Mouse (Mus musculus): ENCODE measurements around the gene Slc25a36. TPM values are rescaled to one million over a fixed set of nuclear protein-coding genes. Genes with fewer than 3 reads are reported as not detected.

Slc25a36 gene
- 60.4 and 61.8 TPM in 2 replicates for polyA plus RNA-seq (2016; fragmentation: Nextera tagmentation; extraction: Ambion mirVana)

DNA sequence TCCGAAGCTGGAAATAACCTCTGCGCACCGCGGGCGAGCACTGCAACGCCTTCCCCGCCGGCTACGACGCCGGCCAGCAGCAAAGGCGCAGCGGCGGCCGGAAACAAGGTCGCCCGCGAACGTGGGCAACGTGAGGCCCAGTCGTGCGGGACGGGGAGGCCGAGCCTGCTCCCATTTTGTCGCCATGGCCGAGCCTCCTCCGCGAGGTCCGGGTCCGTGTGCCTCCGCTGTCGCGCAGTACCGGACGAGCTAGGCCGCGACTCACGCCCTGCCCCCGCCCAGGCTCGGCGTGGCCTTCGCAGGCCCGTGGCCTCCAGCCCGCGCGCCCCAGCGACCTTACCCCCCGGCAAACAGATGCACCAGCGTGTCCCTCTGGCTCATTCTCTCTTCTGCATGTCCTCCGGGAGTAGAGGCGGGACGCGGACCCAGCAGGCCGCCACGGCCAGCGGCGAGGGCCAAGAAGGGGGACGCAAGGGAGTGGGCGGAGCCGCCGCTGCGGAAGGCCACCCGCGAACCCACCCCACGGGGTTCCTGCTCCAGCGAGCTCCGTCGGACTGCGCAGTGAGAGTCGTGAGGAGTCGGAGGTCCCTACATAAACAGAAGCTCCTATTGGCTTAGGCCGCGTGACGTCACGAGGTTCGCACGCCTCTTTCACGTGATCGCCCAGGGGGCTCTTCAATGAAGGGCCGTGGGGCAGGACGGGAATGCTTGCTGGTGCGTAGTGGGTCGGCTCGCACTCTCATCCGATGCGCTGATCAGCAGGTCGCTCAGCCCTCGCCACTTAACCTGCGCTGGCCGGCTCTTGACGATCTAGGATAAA lies at the start of gene Slc25a36:
Gene Slc25a36 (minus strand): TSS at position 587 of the 820 bp plus-strand sequence.
- Histone ChIP-seq H3K4me1 (peaks cover 27% of the 10 kb centered on the region), H3K27me3 (ENCODE audit: poor library complexity, severe bottlenecking) (no peaks in the 10 kb centered on the region), H3K9me3 (no peaks in the 10 kb centered on the region), H3K27ac (peak within 1 kb of the TSS; percentile 94), H3K4me3 (peak within 1 kb of the TSS; percentile 93), H3K36me3 (replicated peaks) (peaks cover 16% of the 10 kb centered on the region)
- peak; percentile 98 for DNase-seq (ENCODE audit: extremely low spot score, low spot score)
- under 1% methylated on average over 91 of the region's 91 CpGs for WGBS

DNA sequence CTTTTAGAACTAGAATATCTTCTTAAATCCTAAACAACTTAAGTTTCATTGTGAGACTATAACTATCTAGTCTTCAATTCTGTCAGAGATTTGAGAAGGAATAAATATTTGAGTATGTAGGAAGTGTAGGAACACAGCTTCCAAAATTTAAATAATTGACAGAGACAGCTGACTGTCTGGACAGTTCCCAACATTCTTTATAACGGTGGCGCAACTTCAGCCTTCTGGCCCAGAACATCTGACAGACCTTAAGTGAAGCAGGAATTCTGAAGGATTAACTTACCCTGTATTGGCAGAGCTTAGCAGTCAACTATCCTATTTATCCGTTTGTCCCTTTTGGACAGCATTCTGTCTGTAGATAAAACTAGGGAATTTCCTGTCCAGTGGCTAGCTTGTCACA lies 47.5 kb upstream of the Slc25a36 start:
- no peak for DNase-seq (ENCODE audit: extremely low spot score, low spot score)
- H3K9me3 ChIP-seq: no peaks in the 10 kb centered on the region
- no peaks in the 10 kb centered on the region for H3K27me3 ChIP-seq (ENCODE audit: poor library complexity, severe bottlenecking)
- no peaks in the 10 kb centered on the region for H3K36me3 ChIP-seq (replicated peaks)
- H3K4me3 ChIP-seq: no peak overlapping the region
- H3K4me1 ChIP-seq: no peaks in the 10 kb centered on the region
- H3K27ac ChIP-seq: no peak overlapping the region
- 86% methylated on average over 3 of the region's 3 CpGs for WGBS

DNA sequence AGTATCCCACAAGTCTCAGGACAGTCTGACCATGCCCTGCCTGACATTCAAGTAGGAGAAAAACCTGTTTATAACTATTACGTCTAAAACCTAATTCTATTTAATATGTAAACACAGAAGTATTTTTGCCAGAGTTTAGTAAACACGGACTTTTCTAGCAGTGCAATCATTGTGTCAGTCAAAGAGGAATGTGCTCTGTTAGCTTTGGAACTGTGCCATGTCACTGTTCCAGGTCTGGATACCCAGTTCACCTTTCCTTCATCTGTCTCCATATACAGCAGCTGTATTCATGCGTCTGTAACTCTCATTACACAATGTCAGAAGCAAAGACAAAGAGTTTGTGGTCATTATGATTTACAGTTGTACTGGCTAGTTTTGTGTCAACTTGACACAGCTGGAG lies 45.0 kb upstream of the Slc25a36 start:
- 85% methylated on average over 3 of the region's 3 CpGs for WGBS
- Histone ChIP-seq H3K36me3 (replicated peaks) (no peaks in the 10 kb centered on the region), H3K4me3 (no peak overlapping the region), H3K9me3 (no peaks in the 10 kb centered on the region), H3K27me3 (ENCODE audit: poor library complexity, severe bottlenecking) (no peaks in the 10 kb centered on the region), H3K27ac (no peak overlapping the region), H3K4me1 (no peaks in the 10 kb centered on the region)
- no peak for DNase-seq (ENCODE audit: extremely low spot score, low spot score)

DNA sequence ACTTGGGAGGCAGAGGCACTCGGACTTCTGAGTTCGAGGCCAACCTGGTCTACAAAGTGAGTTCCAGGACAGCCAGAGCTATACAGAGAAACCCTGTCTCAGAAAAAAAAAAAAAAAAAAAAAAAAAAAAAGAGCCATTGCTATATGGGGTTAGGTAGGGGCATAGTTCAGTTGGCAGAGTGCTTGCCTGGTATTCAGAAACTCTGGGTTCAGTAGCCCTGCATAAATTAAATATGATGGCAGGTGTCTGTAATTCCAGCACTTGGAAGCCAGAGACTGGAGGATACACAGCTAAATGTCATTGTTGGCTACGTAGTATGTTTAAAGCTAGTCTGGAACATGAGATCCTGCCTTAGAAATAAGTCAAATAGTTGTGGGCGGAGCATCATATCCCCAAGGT lies 44.0 kb upstream of the Slc25a36 start:
- H3K4me3 ChIP-seq: no peak overlapping the region
- no peak overlapping the region for H3K27ac ChIP-seq
- no peaks in the 10 kb centered on the region for H3K27me3 ChIP-seq (ENCODE audit: poor library complexity, severe bottlenecking)
- no peaks in the 10 kb centered on the region for H3K9me3 ChIP-seq
- WGBS: 89% methylated on average over 4 of the region's 4 CpGs
- no peaks in the 10 kb centered on the region for H3K4me1 ChIP-seq
- no peak for DNase-seq (ENCODE audit: extremely low spot score, low spot score)
- H3K36me3 ChIP-seq (replicated peaks): no peaks in the 10 kb centered on the region

DNA sequence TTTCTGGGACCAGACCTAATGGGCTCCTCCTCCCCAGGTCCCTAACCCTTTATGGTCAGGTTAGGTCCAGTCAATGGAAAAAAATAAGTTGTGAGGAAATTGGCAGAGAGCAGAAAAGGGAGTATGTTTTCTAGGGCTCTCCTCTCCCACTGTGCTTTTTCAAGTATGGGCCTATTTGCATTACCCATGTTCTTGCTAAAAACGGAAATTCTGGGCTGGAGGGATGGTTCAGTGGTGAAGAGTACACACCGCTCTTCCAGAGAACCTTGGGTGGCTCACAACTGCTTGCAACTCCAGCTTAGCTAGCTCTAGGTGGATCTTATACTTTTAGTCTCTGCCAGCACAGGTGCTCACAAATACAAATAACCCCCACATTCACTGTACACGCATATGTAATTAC lies 42.0 kb upstream of the Slc25a36 start:
- no peak overlapping the region for H3K27ac ChIP-seq
- no peaks in the 10 kb centered on the region for H3K4me1 ChIP-seq
- H3K27me3 ChIP-seq (ENCODE audit: poor library complexity, severe bottlenecking): no peaks in the 10 kb centered on the region
- DNase-seq (ENCODE audit: extremely low spot score, low spot score): no peak
- WGBS: 94% methylated on average over 3 of the region's 3 CpGs
- no peak overlapping the region for H3K4me3 ChIP-seq
- no peaks in the 10 kb centered on the region for H3K36me3 ChIP-seq (replicated peaks)
- H3K9me3 ChIP-seq: no peaks in the 10 kb centered on the region

DNA sequence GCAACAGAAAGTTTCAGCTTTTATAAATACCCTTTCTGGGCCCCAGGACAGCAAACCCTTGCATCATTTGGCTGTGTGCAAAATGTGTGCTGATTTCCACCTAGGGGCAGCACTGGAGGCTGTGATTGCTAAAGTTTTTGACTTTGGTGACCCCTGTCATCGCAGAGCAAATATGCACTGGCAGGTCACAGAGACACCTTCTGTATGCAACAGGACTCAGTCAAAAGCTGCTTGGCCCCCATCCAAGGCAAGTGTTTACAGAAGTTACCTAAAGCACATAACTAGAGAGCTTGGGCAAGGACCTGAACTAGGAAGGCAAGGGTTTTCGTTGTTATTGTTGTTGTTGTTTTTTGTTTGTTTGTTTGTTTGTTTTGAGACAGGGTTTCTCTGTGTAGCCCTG lies 36.3 kb upstream of the Slc25a36 start:
- Histone ChIP-seq H3K4me1 (no peaks in the 10 kb centered on the region), H3K4me3 (no peak overlapping the region), H3K27ac (no peak overlapping the region), H3K9me3 (no peaks in the 10 kb centered on the region), H3K27me3 (ENCODE audit: poor library complexity, severe bottlenecking) (no peaks in the 10 kb centered on the region), H3K36me3 (replicated peaks) (no peaks in the 10 kb centered on the region)
- whole genome bisulfite sequencing: 82% methylated on average over 2 of the region's 2 CpGs
- DNase-seq (ENCODE audit: extremely low spot score, low spot score): no peak

DNA sequence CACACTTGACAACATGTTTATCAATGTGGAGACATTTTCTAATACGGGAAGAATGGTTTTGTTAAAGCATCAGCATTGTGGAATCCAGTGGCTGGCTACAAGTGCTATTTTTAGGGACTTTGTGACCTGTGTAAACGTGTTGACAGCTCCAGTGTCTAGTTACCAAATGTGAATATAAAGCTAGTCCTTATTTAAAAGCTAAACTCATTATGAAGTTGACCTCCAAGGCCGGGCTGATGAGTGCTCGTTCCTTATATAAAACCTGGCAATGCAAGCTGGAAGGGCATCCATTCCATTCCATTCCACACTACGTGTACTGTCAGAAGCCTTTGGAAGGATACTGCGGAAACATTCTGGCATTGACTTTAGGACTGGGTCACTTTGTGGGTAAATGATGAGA lies 34.4 kb upstream of the Slc25a36 start:
- DNase-seq (ENCODE audit: extremely low spot score, low spot score): no peak
- Histone ChIP-seq H3K4me3 (no peak overlapping the region), H3K27me3 (ENCODE audit: poor library complexity, severe bottlenecking) (no peaks in the 10 kb centered on the region), H3K27ac (no peak overlapping the region), H3K36me3 (replicated peaks) (no peaks in the 10 kb centered on the region), H3K4me1 (no peaks in the 10 kb centered on the region), H3K9me3 (no peaks in the 10 kb centered on the region)
- WGBS: 84% methylated on average over 6 of the region's 6 CpGs

DNA sequence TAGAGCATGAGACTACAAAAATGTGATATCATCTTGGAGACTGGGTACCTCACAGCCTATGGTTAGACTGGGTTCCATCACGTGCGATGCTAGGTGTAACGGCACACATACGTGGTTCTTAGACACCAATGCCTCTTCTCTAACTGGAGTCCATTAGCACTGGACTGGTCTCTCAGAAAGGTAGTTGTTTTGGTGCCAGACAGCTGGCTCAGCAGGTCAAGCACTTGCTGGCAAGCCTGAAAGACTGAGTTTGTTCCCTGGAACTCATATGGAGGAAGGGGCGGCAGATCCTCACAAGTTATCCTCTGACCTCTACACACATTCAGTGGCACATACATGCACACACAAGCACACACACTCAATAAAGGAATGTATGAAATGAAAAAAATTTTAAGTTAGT lies 32.5 kb upstream of the Slc25a36 start:
- H3K36me3 ChIP-seq (replicated peaks): no peaks in the 10 kb centered on the region
- H3K4me1 ChIP-seq: no peaks in the 10 kb centered on the region
- 92% methylated on average over 5 of the region's 5 CpGs for WGBS
- no peaks in the 10 kb centered on the region for H3K9me3 ChIP-seq
- no peak overlapping the region for H3K4me3 ChIP-seq
- no peak for DNase-seq (ENCODE audit: extremely low spot score, low spot score)
- no peaks in the 10 kb centered on the region for H3K27me3 ChIP-seq (ENCODE audit: poor library complexity, severe bottlenecking)
- no peak overlapping the region for H3K27ac ChIP-seq

DNA sequence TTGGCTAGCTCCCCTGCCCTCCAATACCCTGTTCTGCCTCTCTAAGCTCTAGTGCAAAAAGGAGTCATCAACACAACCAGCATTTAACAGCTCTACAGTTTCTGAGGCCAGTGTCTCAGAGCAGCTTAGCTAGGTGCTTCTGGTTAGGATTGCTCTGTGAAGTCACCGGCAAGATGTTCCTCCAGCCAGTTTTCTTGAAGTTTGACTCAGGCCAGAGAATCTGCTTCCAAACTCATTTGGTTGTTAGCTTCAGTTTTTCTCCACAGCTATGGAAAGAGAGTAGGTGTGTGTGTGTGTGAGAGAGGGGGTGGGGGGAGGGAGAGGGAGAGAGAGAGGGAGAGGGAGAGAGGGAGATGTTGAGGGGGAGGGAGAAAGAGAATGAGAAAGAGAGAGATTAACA lies 31.6 kb upstream of the Slc25a36 start:
- Histone ChIP-seq H3K27ac (no peak overlapping the region), H3K4me3 (no peak overlapping the region), H3K36me3 (replicated peaks) (no peaks in the 10 kb centered on the region), H3K9me3 (no peaks in the 10 kb centered on the region), H3K27me3 (ENCODE audit: poor library complexity, severe bottlenecking) (no peaks in the 10 kb centered on the region), H3K4me1 (no peaks in the 10 kb centered on the region)
- 87% methylated on average over 1 of the region's 1 CpGs for WGBS
- no peak for DNase-seq (ENCODE audit: extremely low spot score, low spot score)

DNA sequence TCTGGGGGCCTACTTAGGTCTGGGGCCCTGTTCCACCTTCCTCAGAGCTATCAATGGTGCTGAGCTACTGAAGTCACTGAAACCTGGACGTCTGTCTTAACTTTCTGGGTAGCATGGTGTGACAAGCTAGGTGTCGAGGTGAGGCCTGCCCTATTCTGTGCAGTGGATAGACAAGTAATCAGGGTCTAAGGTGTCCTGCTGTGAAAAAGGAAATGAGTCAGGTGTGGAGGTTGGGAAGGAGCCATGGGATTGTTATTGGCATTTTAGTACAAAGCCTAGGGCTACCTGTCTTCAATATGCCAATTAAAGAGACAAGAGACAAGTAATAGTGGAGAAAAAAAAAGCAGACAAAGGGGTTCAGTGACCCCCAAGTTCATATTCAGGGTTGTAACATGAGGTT lies 30.8 kb upstream of the Slc25a36 start:
- Histone ChIP-seq H3K27me3 (ENCODE audit: poor library complexity, severe bottlenecking) (no peaks in the 10 kb centered on the region), H3K4me3 (no peak overlapping the region), H3K27ac (no peak overlapping the region), H3K4me1 (no peaks in the 10 kb centered on the region), H3K9me3 (no peaks in the 10 kb centered on the region), H3K36me3 (replicated peaks) (no peaks in the 10 kb centered on the region)
- DNase-seq (ENCODE audit: extremely low spot score, low spot score): no peak
- 64% methylated on average over 2 of the region's 2 CpGs for WGBS

DNA sequence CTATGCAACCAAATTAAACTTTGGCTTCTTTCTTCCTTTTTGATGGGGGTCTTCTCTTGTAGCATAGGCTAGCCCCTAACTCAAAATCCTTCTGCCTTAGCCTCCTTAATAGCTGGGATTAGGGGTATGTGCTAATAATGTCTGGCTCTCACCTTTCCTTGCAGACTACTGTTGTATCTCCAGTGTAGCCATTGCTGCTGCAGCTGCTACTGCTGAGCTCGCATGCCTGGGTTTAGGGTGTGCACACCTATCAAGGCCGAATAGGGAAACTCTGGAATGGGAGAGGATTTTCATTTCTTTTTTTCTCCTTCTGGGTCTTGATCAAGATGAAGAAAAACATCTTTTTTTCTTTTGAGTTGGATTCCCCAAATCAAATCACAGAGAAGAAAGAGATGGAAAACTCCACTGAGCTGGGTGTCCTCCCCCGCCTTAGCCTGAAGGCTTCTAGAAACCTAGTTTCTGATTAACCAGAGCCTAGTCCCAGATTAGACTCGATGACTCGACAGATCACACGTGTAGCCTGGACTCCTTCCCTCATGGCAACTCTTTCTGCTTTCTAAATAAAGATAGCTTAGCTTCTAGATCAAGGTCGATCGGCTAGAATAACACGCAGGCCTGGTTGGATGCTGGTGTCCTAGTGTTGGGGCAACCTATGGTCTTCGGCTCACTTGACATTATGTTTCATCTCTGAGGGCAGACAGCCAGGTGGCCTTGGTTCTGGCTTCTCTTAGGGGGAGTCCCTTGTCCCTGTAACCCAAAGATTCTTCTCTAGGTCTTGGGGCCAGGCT lies 29.4 kb upstream of the Slc25a36 start:
- no peak overlapping the region for H3K27ac ChIP-seq
- H3K4me3 ChIP-seq: no peak overlapping the region
- WGBS: 89% methylated on average over 10 of the region's 10 CpGs
- no peaks in the 10 kb centered on the region for H3K9me3 ChIP-seq
- H3K27me3 ChIP-seq (ENCODE audit: poor library complexity, severe bottlenecking): no peaks in the 10 kb centered on the region
- no peaks in the 10 kb centered on the region for H3K4me1 ChIP-seq
- no peak for DNase-seq (ENCODE audit: extremely low spot score, low spot score)
- no peaks in the 10 kb centered on the region for H3K36me3 ChIP-seq (replicated peaks)

DNA sequence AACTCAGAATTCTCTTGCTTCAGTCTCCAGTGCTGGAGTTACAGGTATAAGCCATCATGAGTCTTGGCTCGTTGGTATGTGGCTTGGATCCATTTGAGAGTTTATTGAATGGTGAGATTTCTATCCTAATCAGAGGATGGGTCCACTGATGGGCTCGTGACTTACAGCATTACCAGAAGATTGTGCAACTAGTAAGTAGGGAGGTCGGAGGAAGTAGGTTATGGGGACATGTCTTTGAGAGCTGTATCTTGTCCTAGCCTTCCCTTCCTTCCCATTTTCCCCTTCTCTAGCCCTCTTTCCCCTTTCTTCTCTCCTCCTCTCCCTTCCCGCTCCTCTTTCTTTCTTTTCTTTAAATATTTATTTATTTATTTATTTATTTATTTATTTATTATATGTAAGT lies 26.7 kb upstream of the Slc25a36 start:
- Histone ChIP-seq H3K4me3 (no peak overlapping the region), H3K9me3 (no peaks in the 10 kb centered on the region), H3K36me3 (replicated peaks) (no peaks in the 10 kb centered on the region), H3K27me3 (ENCODE audit: poor library complexity, severe bottlenecking) (no peaks in the 10 kb centered on the region), H3K4me1 (no peaks in the 10 kb centered on the region), H3K27ac (no peak overlapping the region)
- DNase-seq (ENCODE audit: extremely low spot score, low spot score): no peak
- 84% methylated on average over 4 of the region's 4 CpGs for WGBS

DNA sequence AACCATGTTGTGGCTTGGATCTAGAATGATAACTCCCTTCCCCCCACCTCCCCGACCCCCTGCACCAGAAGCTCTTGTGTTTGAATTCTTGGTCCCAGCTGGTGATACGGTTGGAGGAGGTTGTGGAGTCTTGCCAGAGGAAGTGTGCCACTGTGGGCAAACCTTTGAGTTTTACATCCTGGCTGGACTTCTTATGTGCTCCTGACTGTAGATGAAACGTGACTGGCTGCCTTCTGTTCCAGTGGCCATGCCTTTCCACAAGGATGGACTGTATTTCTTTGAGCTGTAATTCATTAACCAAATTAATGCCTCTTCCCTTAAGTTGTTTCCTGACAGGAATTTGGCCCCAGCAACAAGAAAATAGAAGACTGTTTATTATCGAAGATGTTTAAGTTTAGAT lies 26.2 kb upstream of the Slc25a36 start:
- H3K36me3 ChIP-seq (replicated peaks): no peaks in the 10 kb centered on the region
- H3K4me1 ChIP-seq: no peaks in the 10 kb centered on the region
- no peak overlapping the region for H3K27ac ChIP-seq
- no peaks in the 10 kb centered on the region for H3K27me3 ChIP-seq (ENCODE audit: poor library complexity, severe bottlenecking)
- no peak overlapping the region for H3K4me3 ChIP-seq
- 87% methylated on average over 4 of the region's 4 CpGs for WGBS
- DNase-seq (ENCODE audit: extremely low spot score, low spot score): no peak
- no peaks in the 10 kb centered on the region for H3K9me3 ChIP-seq

Data from forebrain, embryonic 10.5 days (tissue).